Mouse (Mus musculus) monocyte, adult 5-6 weeks (primary cell): ENCODE results near the gene Ctf1. TPM values are rescaled to one million over a fixed set of nuclear protein-coding genes. Genes with fewer than 3 reads are reported as not detected.
A peak's percentile ranks its signal among the peaks of the same experiment; 100 is the strongest.

Experiments used
- ATAC-seq: fragments of 153-309, 156-312 bp; replicated peaks from 2 replicates; pipeline ENCODE4 v1.8.0; 2017; ENCODE audit warnings: mild to moderate bottlenecking; ENCODE audit not compliant: low TSS enrichment, insufficient number of reproducible peaks, severe bottlenecking, poor library complexity, low FRiP score
- total RNA-seq: library from RNA; stranded (forward); fragments of 200-1000, 200-491, 200-594 nt; gene quantifications from 3 replicates; pipeline ENCODE4 v1.2.3, GENCODE M21; 2017

Gene Ctf1
- not detected in 3 replicates for total RNA-seq

GRCm38 (mm10) chr7:127712461-127713385 is at the start of gene Ctf1:
Gene Ctf1, plus strand, starts transcription at chr7:127712736.
- peak; percentile 59 for ATAC-seq

DNA sequence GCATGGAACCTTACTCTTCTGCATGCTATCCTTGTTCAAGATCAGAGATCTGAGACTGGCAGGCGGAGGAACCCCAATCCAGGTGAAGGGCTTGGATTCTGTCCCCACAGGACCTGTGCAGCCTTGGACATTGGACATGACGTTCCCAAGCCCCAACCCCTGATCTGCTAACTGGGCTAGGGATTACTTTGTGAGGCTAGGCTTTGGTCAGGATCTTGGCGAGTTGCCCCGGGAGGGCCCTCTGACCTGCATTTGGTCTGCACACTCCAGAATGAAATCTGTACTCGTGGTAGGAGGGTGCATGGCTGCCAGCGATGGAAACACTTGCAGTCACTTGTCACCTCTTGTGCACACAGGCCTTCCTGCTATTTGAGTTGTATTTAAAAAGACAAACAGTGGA is 49.6 kb upstream of the Ctf1 start:
- no peak for ATAC-seq

GRCm38 (mm10) chr7:127666066-127666654 is 46.4 kb upstream of the Ctf1 start:
- no peak for ATAC-seq

GRCm38 (mm10) chr7:127666679-127667078 is 45.9 kb upstream of the Ctf1 start:
- ATAC-seq: no peak

DNA sequence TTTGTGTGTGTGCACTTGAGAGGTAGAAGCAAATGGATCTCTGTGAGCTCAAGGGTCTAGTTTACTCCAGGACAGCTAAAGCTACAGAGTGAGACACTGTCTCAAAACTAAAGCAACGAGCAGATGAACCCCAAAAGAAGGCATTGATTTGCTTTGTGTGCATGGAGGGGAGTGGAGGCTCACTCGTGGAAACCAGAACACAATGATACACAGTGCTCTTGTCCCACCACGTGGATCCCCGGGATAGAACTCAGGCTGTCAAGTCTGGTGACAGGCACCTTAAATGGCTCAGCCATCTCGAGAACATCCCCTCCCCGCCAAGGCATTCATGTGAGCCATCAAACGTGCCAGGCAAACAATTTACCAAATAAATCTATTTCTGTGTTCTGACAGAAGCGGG is 45.4 kb upstream of the Ctf1 start:
- ATAC-seq: no peak

- no peak for ATAC-seq
These were observed 40.4 kb upstream of the Ctf1 start for GRCm38 (mm10) chr7:127671880-127672774.

GRCm38 (mm10) chr7:127672776-127673175 is 39.8 kb upstream of the Ctf1 start:
- no peak for ATAC-seq

GRCm38 (mm10) chr7:127674977-127675376 is 37.6 kb upstream of the Ctf1 start:
- peak; percentile 80 for ATAC-seq

DNA sequence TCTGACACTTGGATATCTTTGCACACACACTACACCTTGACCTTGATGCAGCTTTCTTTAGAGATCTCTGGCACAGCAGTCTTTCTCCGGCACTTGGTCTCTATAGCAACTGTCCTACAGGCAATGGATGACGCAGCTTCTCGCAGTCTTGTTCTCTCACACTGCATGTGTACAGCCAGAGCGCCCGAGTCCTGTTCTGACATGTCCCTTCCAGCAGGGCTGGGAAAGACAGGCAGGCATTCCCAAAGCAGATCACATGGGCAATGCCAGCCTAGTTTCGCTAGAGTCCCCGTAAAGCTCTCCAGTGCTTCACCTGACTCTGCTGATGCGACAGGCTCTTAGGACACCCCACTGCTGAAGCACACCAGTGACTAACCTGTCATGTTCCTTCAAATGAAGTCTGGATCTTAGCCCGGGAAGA is 37.1 kb upstream of the Ctf1 start:
- ATAC-seq: no peak

DNA sequence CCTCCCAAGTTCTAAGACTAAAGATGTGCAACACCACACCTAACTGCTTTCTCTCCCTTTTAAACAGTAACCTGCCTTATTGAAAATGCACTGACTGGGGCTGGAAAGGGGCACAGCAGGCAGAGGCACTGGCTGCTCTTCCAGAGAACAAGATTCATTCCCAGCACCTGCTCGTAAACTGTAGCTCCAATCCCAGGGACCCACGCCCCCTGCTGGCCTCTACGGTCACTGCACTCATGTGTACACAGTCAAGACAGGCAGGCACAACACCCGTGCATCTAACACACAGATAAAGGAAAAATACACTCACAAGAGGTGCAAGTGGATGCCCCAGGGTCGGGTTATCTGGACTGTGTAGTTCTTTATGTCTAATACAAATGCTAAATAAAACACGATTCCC is 35.5 kb upstream of the Ctf1 start:
- peak; percentile 77; the same call in 1 of the 2 replicates for ATAC-seq

GRCm38 (mm10) chr7:127677609-127678008 is 34.9 kb upstream of the Ctf1 start:
- ATAC-seq: no peak

DNA sequence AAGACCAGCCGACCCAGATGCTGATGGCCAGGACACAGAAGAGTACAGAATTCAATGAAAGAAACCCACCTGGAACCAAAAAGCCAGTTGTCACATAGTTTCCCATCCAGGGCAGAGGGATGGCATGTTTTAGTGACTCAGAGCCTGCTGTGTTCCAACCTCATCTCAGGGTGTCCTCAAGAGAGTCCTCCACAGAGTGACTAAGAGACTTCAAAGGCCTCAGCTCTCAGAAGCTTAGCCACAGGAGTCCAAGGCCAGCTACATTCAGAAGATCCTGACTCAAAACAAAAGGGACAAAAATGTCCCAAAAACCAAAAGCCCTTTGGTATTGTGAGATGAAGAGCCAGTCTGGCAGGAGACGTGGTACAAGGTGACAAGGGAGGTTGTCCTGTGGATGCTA is 33.7 kb upstream of the Ctf1 start:
- no peak for ATAC-seq

GRCm38 (mm10) chr7:127680541-127680940 is 32.0 kb upstream of the Ctf1 start:
- ATAC-seq: no peak

GRCm38 (mm10) chr7:127681888-127682553 is 30.5 kb upstream of the Ctf1 start:
- no peak for ATAC-seq

DNA sequence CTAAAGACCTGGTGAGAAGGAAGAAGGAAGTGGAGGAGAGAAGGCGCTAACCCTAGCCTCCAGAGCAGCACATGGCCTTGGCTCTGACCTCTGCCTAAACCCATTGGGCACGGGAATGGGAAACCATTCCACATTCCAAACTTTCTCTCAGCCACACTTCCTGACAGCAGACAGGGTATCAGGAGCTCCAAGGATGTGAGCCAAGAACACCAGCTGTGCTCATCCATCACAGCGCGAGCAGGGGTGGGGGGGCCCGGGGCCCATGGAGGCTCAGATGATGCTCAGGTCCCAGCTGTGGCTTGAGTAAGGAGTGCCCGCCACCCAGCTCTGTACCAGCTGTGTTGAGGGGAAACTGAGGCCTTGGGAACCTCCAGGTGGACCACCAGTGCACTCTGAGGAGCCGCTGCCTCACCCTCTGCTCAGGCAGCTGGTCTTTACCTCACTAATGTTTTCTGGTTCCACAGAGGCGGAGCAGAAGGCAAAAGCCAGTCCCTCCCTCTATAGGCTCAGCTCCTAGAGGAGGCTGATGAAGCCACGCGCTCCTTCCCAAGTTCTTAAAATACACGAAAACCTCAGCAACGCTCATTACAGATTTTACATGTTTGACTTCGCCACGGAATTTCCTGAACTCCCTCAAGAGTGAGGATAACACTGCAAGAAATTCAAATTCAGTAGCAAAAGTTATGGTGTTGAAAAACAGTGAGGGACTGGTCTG is 27.1 kb upstream of the Ctf1 start:
- no peak for ATAC-seq

DNA sequence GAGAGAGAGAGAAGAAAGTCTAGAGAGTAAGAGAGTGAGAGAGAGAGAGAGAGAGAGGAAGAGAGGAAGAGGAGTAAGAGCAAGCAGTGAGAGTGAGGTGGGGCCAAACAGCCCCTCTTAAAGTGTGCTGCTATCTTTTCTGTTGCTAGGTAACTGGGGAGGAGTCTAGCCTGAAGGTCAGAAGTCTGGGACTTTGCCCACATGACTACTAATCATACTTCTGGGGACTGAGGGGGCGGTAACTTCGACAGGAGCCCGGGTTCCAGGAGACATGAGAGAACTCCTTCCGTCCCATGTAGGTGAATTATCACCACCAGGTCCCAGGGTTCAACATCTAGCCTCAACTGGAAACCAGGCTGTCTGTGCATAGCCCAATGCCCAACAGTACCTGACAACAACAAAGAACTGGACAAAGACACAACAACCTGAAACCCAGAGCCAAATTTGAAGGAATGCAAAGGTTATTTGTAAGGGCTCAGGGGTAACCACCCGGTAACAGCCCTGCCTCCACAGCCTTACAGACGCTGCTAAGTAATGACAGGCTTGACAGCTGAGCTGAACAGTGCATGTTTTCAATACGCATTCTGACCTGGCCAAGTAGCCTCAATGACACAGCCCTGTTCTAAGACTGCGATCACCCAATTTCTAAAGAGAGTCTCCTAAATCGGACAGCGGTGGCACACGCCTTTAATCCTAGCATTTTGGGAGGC is 25.6 kb upstream of the Ctf1 start:
- no peak for ATAC-seq

DNA sequence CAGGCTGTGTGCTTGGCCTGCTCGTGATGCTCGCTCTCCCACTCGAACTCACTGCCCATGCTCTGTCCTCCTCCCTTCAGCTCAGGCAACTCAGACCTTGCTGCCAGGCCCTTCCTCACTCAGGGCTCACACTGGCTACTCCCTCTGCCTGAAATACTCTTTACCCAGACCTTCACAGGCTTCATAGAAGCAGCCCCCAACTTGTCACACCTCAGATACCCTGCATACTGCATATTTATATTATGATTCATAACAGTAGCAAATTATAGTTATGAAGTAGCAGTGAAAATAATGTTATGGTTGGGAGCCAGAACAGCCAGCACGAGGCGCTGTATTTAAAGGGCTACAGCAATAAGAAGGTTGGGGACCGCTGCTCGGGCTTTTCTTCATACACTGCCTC is 23.6 kb upstream of the Ctf1 start:
- ATAC-seq: no peak
